Mouse (Mus musculus): Measurements from ENCODE around the gene Icosl.

- TF ChIP-seq POLR2A (IDR thresholded peaks at IDR 0.05; ENCODE audit: extremely low read depth, insufficient read depth, low read length) (no peak), CTCF (IDR thresholded peaks at IDR 0.05; ENCODE audit: extremely low read depth, insufficient read depth, low read length) (no peak)
Measured at GRCm38 (mm10) chr10:78105548-78105947, 36.4 kb downstream of the Icosl start.
